29 mouse cellular contexts compared by ENCODE assay signal in genomic region chr4:101515853-101516252, GRCm38 (mm10). TPM values are rescaled to one million over a fixed set of nuclear protein-coding genes. Genes with fewer than 3 reads are reported as not detected.
DNase-seq lines count a peak whose midpoint lies in the region; ATAC-seq and TF ChIP-seq lines count a peak whose summit lies in the region.
"Had no signal": no experiment of that assay in that cellular context is flagged by ENCODE, and none has a peak within 500 bp of the region (broad histone marks: within the 10 kb centered on the region; RNA-seq: fewer than 3 reads in every experiment).

No protein-coding gene starts in this region.

- TF ChIP-seq CTCF in layer of hippocampus, adult 2 months (conservative IDR thresholded peaks at IDR 0.05), result no peak
- TF ChIP-seq CTCF in testis, adult 2 months (IDR thresholded peaks at IDR 0.05; ENCODE audit: control insufficient read depth, insufficient read depth, insufficient replicate concordance, low read depth, low read length), result no peak
- TF ChIP-seq CTCF in olfactory bulb, adult 2 months (IDR thresholded peaks at IDR 0.05; ENCODE audit: insufficient read depth, low read depth, low read length), result no peak

- no peaks in the 10 kb centered on the region for H3K9me3 ChIP-seq in intestine, embryonic 16.5 days (ENCODE audit: control insufficient read depth, low read length)
- H3K9me3 ChIP-seq: embryonic facial prominence, embryonic 13.5 days; embryonic facial prominence, embryonic 15.5 days; forebrain, embryonic 10.5 days; forebrain, embryonic 12.5 days; G1E had no signal

- H3K27me3 ChIP-seq in testis, adult 2 months (ENCODE audit: control insufficient read depth, insufficient read depth, low read length), result no peaks in the 10 kb centered on the region
- H3K27me3 ChIP-seq in intestine, embryonic 16.5 days (replicated peaks; ENCODE audit: control insufficient read depth, insufficient read depth, low read length), result no peaks in the 10 kb centered on the region
- H3K27me3 ChIP-seq: CH12.LX; embryonic facial prominence, embryonic 13.5 days; embryonic facial prominence, embryonic 15.5 days; forebrain, embryonic 12.5 days; Patski had no signal

- no peak for DNase-seq in layer of hippocampus, adult 2 months (ENCODE audit: low spot score in 2 of 2)
- no peak for DNase-seq in layer of hippocampus, adult 8-10 months (ENCODE audit: low spot score in 2 of 2)
- no peak for DNase-seq in testis, postnatal 10 days (ENCODE audit: low spot score)
- DNase-seq in R1 (ENCODE audit: low read depth, low spot score), result peak; percentile 56
- no peak for DNase-seq in thymus, postnatal 36 days
- DNase-seq: adrenal gland, adult 2 months; adrenal gland, postnatal 10 days; adrenal gland, postnatal 25 days; B cell, adult 2 months; cerebellum, adult 11-12 months; cerebellum, adult 2 months; cerebellum, adult 9-10 months; cerebellum, postnatal 10 days; cerebellum, postnatal 25 days; embryo, embryonic 11 days had no signal

- no peak overlapping the region for H3K4me3 ChIP-seq in layer of hippocampus, adult 2 months
- peak overlapping the region; percentile 70 for H3K4me3 ChIP-seq in testis, adult 2 months (ENCODE audit: control insufficient read depth, low read depth, low read length)
- H3K4me3 ChIP-seq in olfactory bulb, adult 2 months (ENCODE audit: insufficient read depth, low read depth, low read length), result no peak overlapping the region
- no peak overlapping the region for H3K4me3 ChIP-seq in intestine, embryonic 16.5 days (ENCODE audit: low read length)
- H3K4me3 ChIP-seq: embryonic facial prominence, embryonic 13.5 days; embryonic facial prominence, embryonic 15.5 days; erythroblast, embryonic 14.5 days; forebrain, embryonic 10.5 days; forebrain, embryonic 12.5 days had no signal

- WGBS in olfactory bulb, adult 2 months, result 92% methylated on average over 14 of the region's 14 CpGs
- 97% methylated on average over 14 of the region's 14 CpGs for WGBS in intestine, embryonic 16.5 days

- no peak for ATAC-seq in intestine, embryonic 16.5 days
- ATAC-seq: CD4-positive, CD25-positive, alpha-beta regulatory T cell, adult 4 months; forebrain, embryonic 14.5 days; forebrain, embryonic 16.5 days; Patski had no signal

- H3K36me3 ChIP-seq in testis, adult 2 months (ENCODE audit: control insufficient read depth, insufficient read depth, low read length), result no peaks in the 10 kb centered on the region
- H3K36me3 ChIP-seq in intestine, embryonic 16.5 days (ENCODE audit: control insufficient read depth, insufficient read depth, low read length), result no peaks in the 10 kb centered on the region
- H3K36me3 ChIP-seq: embryonic facial prominence, embryonic 13.5 days; embryonic facial prominence, embryonic 15.5 days; forebrain, embryonic 10.5 days; forebrain, embryonic 12.5 days; G1E had no signal

- H3K27ac ChIP-seq in layer of hippocampus, adult 2 months, result peak overlapping the region; percentile 62; the same call in 1 of the 2 replicates
- peak overlapping the region; percentile 57 for H3K27ac ChIP-seq in testis, adult 2 months (ENCODE audit: control insufficient read depth, insufficient read depth, low read depth, low read length)
- H3K27ac ChIP-seq in olfactory bulb, adult 2 months (ENCODE audit: insufficient read depth, low read depth, low read length), result peak overlapping the region; percentile 79
- H3K27ac ChIP-seq in intestine, embryonic 16.5 days (ENCODE audit: low read length), result no peak overlapping the region
- H3K27ac ChIP-seq: embryonic facial prominence, embryonic 13.5 days; embryonic facial prominence, embryonic 15.5 days; forebrain, embryonic 10.5 days; forebrain, embryonic 12.5 days had no signal

- TF ChIP-seq POLR2A in testis, adult 2 months (IDR thresholded peaks at IDR 0.05; ENCODE audit: control insufficient read depth, low read depth, low read length), result no peak
- no peak for TF ChIP-seq POLR2A in olfactory bulb, adult 2 months (IDR thresholded peaks at IDR 0.05; ENCODE audit: insufficient read depth, low read depth, low read length)

- H3K9ac ChIP-seq in intestine, embryonic 16.5 days (ENCODE audit: low read depth, low read length), result no peak overlapping the region
- H3K9ac ChIP-seq: embryonic facial prominence, embryonic 13.5 days; embryonic facial prominence, embryonic 15.5 days; forebrain, embryonic 12.5 days had no signal

- H3K4me1 ChIP-seq in testis, adult 2 months (ENCODE audit: control insufficient read depth, insufficient read depth, low read length), result peaks cover 6% of the 10 kb centered on the region; the same call in 1 of the 2 replicates
- H3K4me1 ChIP-seq in olfactory bulb, adult 2 months (ENCODE audit: control insufficient read depth, insufficient read depth, low read length), result peaks cover 11% of the 10 kb centered on the region
- no peaks in the 10 kb centered on the region for H3K4me1 ChIP-seq in intestine, embryonic 16.5 days (ENCODE audit: control insufficient read depth, insufficient read depth, low read length)
- H3K4me1 ChIP-seq: embryonic facial prominence, embryonic 13.5 days; embryonic facial prominence, embryonic 15.5 days; forebrain, embryonic 10.5 days; forebrain, embryonic 12.5 days had no signal

- H3K4me2 ChIP-seq in intestine, embryonic 16.5 days (ENCODE audit: low read depth, low read length), result no peak overlapping the region
- H3K4me2 ChIP-seq: embryonic facial prominence, embryonic 13.5 days; embryonic facial prominence, embryonic 15.5 days; forebrain, embryonic 12.5 days had no signal

RNA-seq across cellular contexts. Expression of gene Dnajc6, which starts 19.4 kb away (rescaled TPM):
- total RNA-seq in layer of hippocampus, adult 2 months (2021), result 100 to 1,000 TPM; 291 to 316 TPM
- 100 to 1,000 TPM; 267 to 340 (median 308) TPM for total RNA-seq in layer of hippocampus, adult 8-10 months (2022)
- polyA plus RNA-seq in testis, adult 2 months (2012; rRNA removed), result 1.5 TPM in 2 replicates
- polyA plus RNA-seq in olfactory bulb, adult 2 months (2012; ENCODE audit: insufficient read depth, insufficient read length, low replicate concordance, missing spikeins), result 89.3 TPM in 1 of 2 replicates, not detected in the other
- 1.1 and 1.3 TPM in 2 replicates for polyA plus RNA-seq in intestine, embryonic 16.5 days (2015; fragmentation: Nextera tagmentation; extraction: Ambion mirVana)
- total RNA-seq: CH12.LX had no signal
- polyA plus RNA-seq: erythroblast, embryonic 14.5 days; G1E had no signal
